ENCODE assay signal across 28 mouse cellular contexts in genomic region chr13:63720610-63721009, GRCm38 (mm10).
DNase-seq lines count a peak whose midpoint lies in the region; ATAC-seq lines count a peak whose summit lies in the region.
"Had no signal": no experiment of that assay in that cellular context is flagged by ENCODE, and none has a peak within 500 bp of the region (broad histone marks: within the 10 kb centered on the region; RNA-seq: fewer than 3 reads in every experiment).

No protein-coding gene starts in this region.

- no peak for ATAC-seq in lung, embryonic 16.5 days (ENCODE audit: low read depth)
- ATAC-seq in stomach, embryonic 15.5 days (ENCODE audit: insufficient read depth, low FRiP score, low read depth) = no peak
- ATAC-seq: forebrain, embryonic 13.5 days had no signal

- peak overlapping the region; percentile 94 for H3K27ac ChIP-seq in lung, embryonic 16.5 days (ENCODE audit: low read length)
- H3K27ac ChIP-seq in stomach, embryonic 15.5 days = peak overlapping the region; percentile 75
- H3K27ac ChIP-seq: forebrain, embryonic 13.5 days; heart, adult 2 months; hindbrain, embryonic 13.5 days; left cerebral cortex, adult 2 months; limb, embryonic 12.5 days; liver, embryonic 15.5 days had no signal

- no peak overlapping the region for H3K4me3 ChIP-seq in lung, embryonic 16.5 days (ENCODE audit: low read length)
- H3K4me3 ChIP-seq in stomach, embryonic 15.5 days (replicated peaks) = no peak overlapping the region
- H3K4me3 ChIP-seq: forebrain, embryonic 13.5 days; heart, adult 2 months; heart, embryonic 12.5 days; hindbrain, embryonic 13.5 days; left cerebral cortex, adult 2 months; limb, embryonic 12.5 days; liver, embryonic 15.5 days had no signal

- no peak overlapping the region for H3K9ac ChIP-seq in lung, embryonic 16.5 days (ENCODE audit: low read length)
- H3K9ac ChIP-seq in stomach, embryonic 15.5 days = no peak overlapping the region
- H3K9ac ChIP-seq: forebrain, embryonic 13.5 days; heart, embryonic 12.5 days; hindbrain, embryonic 13.5 days; limb, embryonic 12.5 days; liver, embryonic 15.5 days had no signal

- no peaks in the 10 kb centered on the region for H3K36me3 ChIP-seq in lung, embryonic 16.5 days (ENCODE audit: control insufficient read depth, insufficient read depth, low read length)
- H3K36me3 ChIP-seq in stomach, embryonic 15.5 days = no peaks in the 10 kb centered on the region
- H3K36me3 ChIP-seq: heart, embryonic 12.5 days; hindbrain, embryonic 13.5 days; limb, embryonic 12.5 days; liver, embryonic 15.5 days had no signal

- peak; percentile 67 for DNase-seq in heart, adult 11 months
- no peak for DNase-seq in heart, adult 18-20 months
- DNase-seq in lung, postnatal 10 days = no peak
- DNase-seq in R1 (ENCODE audit: low read depth, low spot score) = peak; percentile 45
- DNase-seq in right cerebral cortex, adult 2 months (ENCODE audit: low spot score in 2 of 2) = no peak
- no peak for DNase-seq in adrenal gland, adult 2 months
- DNase-seq: adrenal gland, postnatal 10 days; cerebellum, adult 8-10 months; cerebellum, postnatal 25 days; gastrocnemius, postnatal 14 days; heart, adult 2 months; heart, postnatal 4 days; kidney, adult 8-10 months; kidney, postnatal 25 days; midbrain, embryonic 14.5 days; right cerebral cortex, adult 18-20 months; right cerebral cortex, postnatal 4 days; thymus, adult 18-20 months; thymus, postnatal 25 days had no signal

- H3K4me1 ChIP-seq in lung, embryonic 16.5 days (replicated peaks; ENCODE audit: control insufficient read depth, insufficient read depth, low read length) = peaks cover 65% of the 10 kb centered on the region
- peaks cover 33% of the 10 kb centered on the region for H3K4me1 ChIP-seq in stomach, embryonic 15.5 days

- no peaks in the 10 kb centered on the region for H3K27me3 ChIP-seq in lung, embryonic 16.5 days (ENCODE audit: control insufficient read depth, insufficient read depth, low read depth, low read length)
- no peaks in the 10 kb centered on the region for H3K27me3 ChIP-seq in stomach, embryonic 15.5 days (replicated peaks)
- H3K27me3 ChIP-seq: CH12.LX; heart, embryonic 12.5 days; liver, embryonic 15.5 days had no signal

- no peak overlapping the region for H3K4me2 ChIP-seq in lung, embryonic 16.5 days (ENCODE audit: low read depth, low read length)
- H3K4me2 ChIP-seq in stomach, embryonic 15.5 days = no peak overlapping the region
- H3K4me2 ChIP-seq: forebrain, embryonic 13.5 days; heart, embryonic 12.5 days; hindbrain, embryonic 13.5 days; limb, embryonic 12.5 days; liver, embryonic 15.5 days had no signal

- WGBS in lung, embryonic 16.5 days = 52% methylated on average over 3 of the region's 3 CpGs
- WGBS in stomach, embryonic 15.5 days = 74% methylated on average over 3 of the region's 3 CpGs

- no peaks in the 10 kb centered on the region for H3K9me3 ChIP-seq in lung, embryonic 16.5 days (ENCODE audit: control insufficient read depth, low read length)
- no peaks in the 10 kb centered on the region for H3K9me3 ChIP-seq in stomach, embryonic 15.5 days
- H3K9me3 ChIP-seq: forebrain, embryonic 13.5 days; heart, embryonic 12.5 days; hindbrain, embryonic 13.5 days; limb, embryonic 12.5 days; liver, embryonic 15.5 days had no signal

Comparison
In these comparisons a context has a peak if more than half of its experiments do, and no peak if none do; other contexts are left out.
1. DNase-seq: peak in heart, adult 11 months (single experiment) and R1 (single experiment); none in heart, adult 18-20 months (0 of 2), lung, postnatal 10 days (single experiment), right cerebral cortex, adult 2 months (0 of 2) and adrenal gland, adult 2 months (single experiment).